Mouse (Mus musculus) erythroid progenitor cell, adult 5-6 weeks (primary cell): ENCODE measurements around the gene Btbd9. TPM values are rescaled to one million over a fixed set of nuclear protein-coding genes. Genes with fewer than 3 reads are reported as not detected.

Source experiments
- ATAC-seq: replicated peaks from 2 replicates; pipeline ENCODE4 v1.8.0; 2016; ENCODE audit warnings: moderate number of reproducible peaks, mild to moderate bottlenecking, moderate TSS enrichment, inconsistent platforms; ENCODE audit not compliant: poor library complexity, low FRiP score, severe bottlenecking
- total RNA-seq, 2 experiments: library from RNA; stranded (forward) in 1 of 2; stranded (reverse) in 1 of 2; fragments of 150-400 nt in 1 of 2; fragments of 186-747, 209-891 nt in 1 of 2; gene quantifications; 2 replicates each; pipeline versions ENCODE4 v1.2.3 to v1.2.4; 2015 to 2017; ENCODE audit warnings: low replicate concordance in 2 of 2

Gene Btbd9
- 8.8 and 14.1 TPM in 2 replicates for total RNA-seq (2015; ENCODE audit: low replicate concordance)
- total RNA-seq (2017; ENCODE audit: low replicate concordance): 4.6 and 7.7 TPM in 2 replicates

GRCm38 (mm10) chr17:30575941-30576773 is at the start of gene Btbd9:
TSS of gene Btbd9 (minus strand) at chr17:30576488.
- peak; percentile 96 for ATAC-seq

- ATAC-seq: peak; percentile 74
These were observed 47.8 kb upstream of the Btbd9 start, which contains the start of gene Dnah8 for GRCm38 (mm10) chr17:30624132-30624531. TSS of gene Dnah8 (plus strand) at chr17:30624354.

GRCm38 (mm10) chr17:30623200-30623599 is 46.9 kb upstream of the Btbd9 start:
- ATAC-seq: no peak

- ATAC-seq: no peak
These were observed 45.2 kb upstream of the Btbd9 start for GRCm38 (mm10) chr17:30621450-30621849.

GRCm38 (mm10) chr17:30620548-30620947 is 44.3 kb upstream of the Btbd9 start:
- ATAC-seq: no peak

GRCm38 (mm10) chr17:30619153-30619552 is 42.9 kb upstream of the Btbd9 start:
- no peak for ATAC-seq

GRCm38 (mm10) chr17:30618136-30618891 is 42.0 kb upstream of the Btbd9 start:
- ATAC-seq: no peak

GRCm38 (mm10) chr17:30616203-30616602 is 39.9 kb upstream of the Btbd9 start:
- peak; percentile 44 for ATAC-seq

- peak; percentile 28; the same call in 1 of the 2 replicates for ATAC-seq
These were observed 37.1 kb upstream of the Btbd9 start for GRCm38 (mm10) chr17:30613350-30613749.

- peak; percentile 86 for ATAC-seq
These were observed 36.0 kb upstream of the Btbd9 start for GRCm38 (mm10) chr17:30612075-30612859.

- ATAC-seq: no peak
These were observed 35.2 kb upstream of the Btbd9 start for GRCm38 (mm10) chr17:30611221-30612074.

- no peak for ATAC-seq
These were observed 34.5 kb upstream of the Btbd9 start for GRCm38 (mm10) chr17:30610739-30611138.

GRCm38 (mm10) chr17:30609980-30610307 is 33.7 kb upstream of the Btbd9 start:
- ATAC-seq: no peak

- peak; percentile 70 for ATAC-seq
These were observed 33.2 kb upstream of the Btbd9 start for GRCm38 (mm10) chr17:30609305-30609979.

- no peak for ATAC-seq
These were observed 31.7 kb upstream of the Btbd9 start for GRCm38 (mm10) chr17:30607909-30608495.

- ATAC-seq: no peak
These were observed 31.0 kb upstream of the Btbd9 start for GRCm38 (mm10) chr17:30607330-30607729.

GRCm38 (mm10) chr17:30606634-30607081 is 30.4 kb upstream of the Btbd9 start:
- ATAC-seq: no peak

- ATAC-seq: no peak
These were observed 29.9 kb upstream of the Btbd9 start for GRCm38 (mm10) chr17:30606206-30606605.
